Mouse (Mus musculus): ENCODE data around the gene Zfp143.
"Not testable (repeated sequence)": the region's sequence is repeated elsewhere in the genome, so short reads cannot be mapped to it uniquely, and the experiment has no call there.

Zfp143 gene

GRCm38 (mm10) chr7:110061199-110061751 lies at the start of gene Zfp143:
TSS of gene Zfp143 (plus strand) at chr7:110061217.
- peak; percentile 100 for DNase-seq

GRCm38 (mm10) chr7:110011417-110011816 lies 49.6 kb upstream of the Zfp143 start:
- DNase-seq: no peak

- no peak for DNase-seq
Observed at GRCm38 (mm10) chr7:110014272-110014671, 46.7 kb upstream of the Zfp143 start.

- peak; percentile 94 to 95 for DNase-seq
Observed at GRCm38 (mm10) chr7:110018117-110018630, 42.8 kb upstream of the Zfp143 start, which contains the start of gene Ipo7. TSS of gene Ipo7 (plus strand) at chr7:110018274.

GRCm38 (mm10) chr7:110018631-110019482 lies 42.2 kb upstream of the Zfp143 start:
- DNase-seq: peak; percentile 57 to 65

GRCm38 (mm10) chr7:110023553-110023952 lies 37.5 kb upstream of the Zfp143 start:
- no peak for DNase-seq

- no peak for DNase-seq
Observed at GRCm38 (mm10) chr7:110026594-110026993, 34.4 kb upstream of the Zfp143 start.

GRCm38 (mm10) chr7:110028826-110029225 lies 32.2 kb upstream of the Zfp143 start:
- DNase-seq: no peak

- DNase-seq: no peak
Observed at GRCm38 (mm10) chr7:110030342-110030741, 30.7 kb upstream of the Zfp143 start.

- DNase-seq: not testable (repeated sequence)
Observed at GRCm38 (mm10) chr7:110057723-110058122, 3.3 kb upstream of the Zfp143 start.

- no peak for DNase-seq
Observed at GRCm38 (mm10) chr7:110059092-110059785, 1.8 kb upstream of the Zfp143 start.

- DNase-seq: no peak
Observed at GRCm38 (mm10) chr7:110060106-110060668, 830 bp upstream of the Zfp143 start.

GRCm38 (mm10) chr7:110060669-110061198 lies 283 bp upstream of the Zfp143 start:
- DNase-seq: no peak

GRCm38 (mm10) chr7:110061752-110062273 lies 796 bp downstream of the Zfp143 start:
- DNase-seq: peak; percentile 91 to 94

GRCm38 (mm10) chr7:110063731-110064130 lies 2.7 kb downstream of the Zfp143 start:
- DNase-seq: no peak

- no peak for DNase-seq
Observed at GRCm38 (mm10) chr7:110069070-110069469, 8.1 kb downstream of the Zfp143 start.

- DNase-seq: no peak
Observed at GRCm38 (mm10) chr7:110078168-110078567, 17.2 kb downstream of the Zfp143 start.

- DNase-seq: peak in 1 of 2 experiments; percentile 57
Observed at GRCm38 (mm10) chr7:110083386-110084165, 22.6 kb downstream of the Zfp143 start.

GRCm38 (mm10) chr7:110085217-110085616 lies 24.2 kb downstream of the Zfp143 start:
- no peak for DNase-seq

- DNase-seq: peak; percentile 21 to 63
Observed at GRCm38 (mm10) chr7:110087914-110088313, 26.9 kb downstream of the Zfp143 start.

- no peak for DNase-seq
Observed at GRCm38 (mm10) chr7:110091670-110092069, 30.7 kb downstream of the Zfp143 start.

GRCm38 (mm10) chr7:110096332-110096731 lies 35.3 kb downstream of the Zfp143 start:
- DNase-seq: no peak
